Mouse (Mus musculus) ES-Bruce4 (cell line): ENCODE measurements at regions not wholly inside any gene's neighbourhood (a gene's known extent, or its start where the extent isn't known, plus 50 kb on each side); places are given as distances from the start of the nearest gene placed in this dataset.

Experiments used
- H3K27ac ChIP-seq: 2 replicates; pipeline ENCODE4 v1.5.1; 2012; ENCODE audit warnings: low read length, inconsistent platforms; ENCODE audit not compliant: insufficient read depth
- H3K27me3 ChIP-seq: 2 replicates; pipeline ENCODE4 v1.6.1; 2012; ENCODE audit warnings: mild to moderate bottlenecking, low read length, inconsistent platforms; ENCODE audit not compliant: control insufficient read depth, poor library complexity, insufficient read depth, severe bottlenecking
- H3K36me3 ChIP-seq: 2 replicates; pipeline ENCODE4 v1.6.1; 2012; ENCODE audit warnings: inconsistent platforms, mild to moderate bottlenecking, low read length, moderate library complexity; ENCODE audit not compliant: control insufficient read depth, poor library complexity, insufficient read depth, severe bottlenecking
- H3K4me1 ChIP-seq: one replicate; pipeline ENCODE4 v1.8.1; 2011; ENCODE audit warnings: low read length; ENCODE audit not compliant: control insufficient read depth, insufficient read depth
- H3K4me3 ChIP-seq: 2 replicates; pipeline ENCODE4 v1.5.1; 2011; ENCODE audit warnings: low read depth, mild to moderate bottlenecking, low read length
- H3K9ac ChIP-seq: 2 replicates; pipeline ENCODE4 v1.6.1; 2012; ENCODE audit warnings: low read depth, mild to moderate bottlenecking, inconsistent platforms; ENCODE audit not compliant: poor library complexity, severe bottlenecking
- H3K9me3 ChIP-seq: replicated peaks from 2 replicates; pipeline ENCODE4 v1.6.1; 2012; ENCODE audit warnings: mild to moderate bottlenecking, low read length, inconsistent platforms; ENCODE audit not compliant: control insufficient read depth, poor library complexity, insufficient read depth, severe bottlenecking
- CTCF ChIP-seq: IDR thresholded peaks from one replicate; pipeline ENCODE4 v1.8.1; 2011; ENCODE audit warnings: low read depth, low read length
- EP300 ChIP-seq: IDR thresholded peaks from 2 replicates; pipeline ENCODE4 v1.6.1; 2011; ENCODE audit warnings: low read depth, low read length; ENCODE audit not compliant: insufficient read depth
- POLR2A ChIP-seq: IDR thresholded peaks from one replicate; pipeline ENCODE4 v1.8.1; 2011; ENCODE audit warnings: low read length; ENCODE audit not compliant: insufficient read depth

DNA sequence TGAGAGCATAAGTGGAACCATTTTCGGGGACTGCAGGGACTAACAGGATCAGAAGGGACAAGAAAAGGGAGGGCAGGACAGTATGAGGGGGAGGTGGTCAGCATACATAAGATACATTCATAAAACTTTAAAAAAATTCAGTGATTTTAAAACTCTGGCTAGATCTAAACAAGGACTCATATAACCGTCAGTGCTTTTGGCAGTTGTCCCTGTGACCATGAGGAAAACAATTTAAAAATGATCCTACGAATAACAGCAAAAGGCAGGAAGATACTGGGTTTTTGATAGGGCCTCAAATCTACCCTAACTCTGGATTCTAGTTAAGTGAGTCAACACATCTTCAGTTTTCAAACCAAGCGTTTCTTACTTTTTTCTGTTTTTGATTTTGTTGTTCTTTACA, 106.9 kb upstream of the Eif4g2 start:
- no peaks in the 10 kb centered on the region for H3K4me1 ChIP-seq
- H3K4me3 ChIP-seq: no peak overlapping the region
- H3K9me3 ChIP-seq: no peaks in the 10 kb centered on the region
- H3K27me3 ChIP-seq: no peaks in the 10 kb centered on the region
- no peak overlapping the region for H3K27ac ChIP-seq
- TF ChIP-seq EP300 (no peak), CTCF (no peak), POLR2A (no peak)
- no peak overlapping the region for H3K9ac ChIP-seq
- no peaks in the 10 kb centered on the region for H3K36me3 ChIP-seq

DNA sequence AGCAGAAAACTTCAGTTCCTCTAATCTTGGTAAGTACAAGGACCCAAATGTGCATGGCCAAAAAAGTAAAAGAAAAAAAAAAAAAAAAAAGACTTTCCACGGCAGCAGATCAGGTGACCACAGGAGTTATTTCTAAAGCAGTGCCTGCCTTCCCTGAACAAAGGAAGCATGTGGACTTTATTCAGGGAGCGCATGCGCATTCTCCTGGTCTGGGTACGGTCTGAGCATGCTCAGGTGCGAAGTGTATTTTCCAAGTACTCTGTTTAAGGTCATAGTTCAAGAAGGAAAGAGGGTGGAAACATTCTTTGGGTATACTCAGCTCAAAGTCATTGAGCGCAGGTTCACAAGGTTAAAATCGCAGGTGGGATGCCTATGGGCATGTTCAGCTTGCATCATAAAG, 103.1 kb upstream of the Eif4g2 start:
- Histone ChIP-seq H3K27ac (no peak overlapping the region), H3K36me3 (no peaks in the 10 kb centered on the region), H3K9me3 (no peaks in the 10 kb centered on the region), H3K4me1 (no peaks in the 10 kb centered on the region), H3K27me3 (no peaks in the 10 kb centered on the region), H3K4me3 (no peak overlapping the region), H3K9ac (no peak overlapping the region)
- TF ChIP-seq CTCF: no peak
- no peak for TF ChIP-seq POLR2A
- TF ChIP-seq EP300: no peak

DNA sequence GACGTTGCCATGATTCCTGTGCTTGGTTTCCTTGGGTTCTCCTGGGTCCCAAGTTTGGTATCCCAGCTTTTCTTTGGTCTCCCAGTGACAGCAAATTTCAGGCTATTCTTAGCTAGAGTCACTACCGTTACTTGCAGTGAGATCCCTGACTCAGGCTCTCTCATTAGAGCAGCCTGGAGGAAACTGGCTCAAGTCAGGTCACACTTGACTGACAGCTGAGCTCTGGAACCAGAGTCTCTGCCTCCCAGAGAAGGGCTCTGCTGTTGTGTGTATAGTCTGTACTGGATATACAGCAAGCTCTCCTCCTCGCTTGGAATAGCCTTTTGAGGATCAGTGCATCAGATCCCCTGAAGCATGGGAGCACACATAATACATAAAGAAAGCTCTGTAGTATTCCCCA, 100.7 kb upstream of the Eif4g2 start:
- Histone ChIP-seq H3K9ac (no peak overlapping the region), H3K27ac (no peak overlapping the region), H3K4me1 (no peaks in the 10 kb centered on the region), H3K4me3 (no peak overlapping the region), H3K36me3 (no peaks in the 10 kb centered on the region), H3K27me3 (no peaks in the 10 kb centered on the region), H3K9me3 (no peaks in the 10 kb centered on the region)
- TF ChIP-seq EP300 (no peak), POLR2A (no peak), CTCF (no peak)

DNA sequence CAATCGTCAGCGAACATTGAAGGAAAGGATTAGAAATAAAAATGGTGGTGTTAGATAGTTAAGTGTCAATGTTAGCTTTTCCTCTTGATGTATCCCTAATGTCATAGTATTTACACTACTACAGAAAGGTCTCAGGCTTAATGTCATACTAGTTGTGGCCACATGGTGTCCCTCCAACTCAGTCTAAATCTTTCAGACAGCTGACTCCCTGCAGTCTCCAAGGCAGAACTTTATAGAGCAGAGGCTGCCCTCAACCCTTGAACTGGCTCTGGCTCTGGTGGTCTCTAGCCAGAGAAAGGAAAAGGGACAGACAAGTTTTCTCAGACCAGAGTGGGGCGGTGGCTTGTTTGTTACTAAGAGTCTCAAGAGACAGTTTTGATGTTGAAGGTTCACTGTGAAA, 99.5 kb upstream of the Eif4g2 start:
- Histone ChIP-seq H3K9ac (no peak overlapping the region), H3K27ac (no peak overlapping the region), H3K36me3 (no peaks in the 10 kb centered on the region), H3K4me3 (no peak overlapping the region), H3K27me3 (no peaks in the 10 kb centered on the region), H3K9me3 (no peaks in the 10 kb centered on the region), H3K4me1 (no peaks in the 10 kb centered on the region)
- TF ChIP-seq POLR2A (no peak), EP300 (no peak), CTCF (no peak)

DNA sequence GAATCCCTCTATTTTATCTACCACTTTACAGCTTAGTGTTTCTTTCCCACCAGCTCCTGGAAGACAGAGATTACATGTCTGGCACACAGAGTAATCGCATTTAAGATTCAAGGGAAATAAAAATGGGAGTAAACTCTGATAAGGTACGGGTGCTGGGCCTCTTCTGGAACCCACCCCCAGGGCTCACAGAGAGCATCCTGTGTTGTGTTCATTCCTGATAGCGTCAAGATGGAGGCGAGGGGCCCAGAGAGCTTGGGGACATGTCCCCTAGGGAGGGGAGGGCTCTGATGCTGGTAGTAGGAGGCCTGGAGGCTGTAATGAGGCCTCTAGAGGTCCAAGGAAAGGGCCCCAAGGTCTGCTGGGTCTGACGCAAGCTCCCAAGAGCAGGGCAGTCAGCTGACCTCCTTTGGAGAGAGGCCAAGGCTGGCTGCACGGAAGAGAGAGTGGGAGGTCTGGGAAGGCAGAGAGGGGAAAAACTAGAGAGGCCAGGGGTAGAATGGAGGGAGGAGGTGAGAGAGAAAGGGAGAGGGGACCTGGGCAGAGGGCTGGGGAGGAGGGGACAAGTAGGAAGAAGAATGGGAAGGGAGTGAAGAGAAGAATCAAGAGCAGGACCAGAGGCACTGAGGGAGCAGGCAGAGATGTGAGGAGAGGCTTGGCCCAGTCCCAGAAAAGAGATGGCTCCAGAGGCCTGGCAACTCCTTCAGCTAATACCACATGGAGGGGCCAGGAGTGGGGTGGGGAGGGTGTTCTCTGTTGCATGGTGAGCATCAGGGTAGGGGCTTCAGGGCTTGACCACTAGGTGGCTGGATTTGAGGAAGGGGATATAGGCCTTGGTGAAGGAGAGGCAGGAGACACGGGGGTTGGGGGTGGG, 96.8 kb upstream of the Eif4g2 start:
- Histone ChIP-seq H3K4me3 (no peak overlapping the region), H3K27ac (no peak overlapping the region)

DNA sequence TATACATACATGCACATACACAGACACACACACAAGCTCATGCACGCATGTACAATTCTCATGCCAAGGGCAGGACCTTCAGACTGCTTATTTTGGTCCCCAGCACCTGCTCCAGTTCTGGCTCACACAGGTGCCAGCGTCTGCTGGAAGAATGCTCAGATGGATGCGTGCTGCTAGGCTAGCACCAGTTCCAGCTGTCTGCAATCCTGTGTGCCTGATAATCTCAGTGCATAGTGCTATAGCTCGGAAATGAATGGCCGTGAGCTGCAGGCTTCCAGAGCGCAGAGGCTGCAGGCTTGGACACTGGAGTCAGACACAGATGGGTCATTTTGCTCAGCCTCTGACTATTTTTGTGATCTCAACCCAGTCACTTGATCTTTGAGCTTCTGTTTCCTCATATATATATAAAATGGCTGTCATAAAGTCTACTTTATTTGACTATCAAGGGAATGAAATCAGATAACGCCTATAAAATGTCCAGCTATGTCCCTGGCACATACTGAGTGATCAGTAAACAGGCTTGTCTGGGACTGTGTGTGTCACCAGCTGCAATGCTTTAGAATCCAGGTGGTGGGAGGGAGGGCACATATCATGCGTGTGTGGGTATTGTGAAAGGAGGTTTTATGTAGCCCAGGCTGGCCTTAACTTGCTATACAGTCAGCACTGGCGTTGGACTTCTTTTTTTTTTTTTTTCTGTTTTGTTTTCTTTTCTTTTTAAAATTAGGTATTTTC, 91.7 kb upstream of the Eif4g2 start:
- Histone ChIP-seq H3K27me3 (no peaks in the 10 kb centered on the region), H3K9ac (no peak overlapping the region), H3K27ac (no peak overlapping the region), H3K36me3 (no peaks in the 10 kb centered on the region), H3K4me3 (no peak overlapping the region), H3K9me3 (no peaks in the 10 kb centered on the region), H3K4me1 (no peaks in the 10 kb centered on the region)
- TF ChIP-seq EP300 (no peak), POLR2A (no peak), CTCF (no peak)

More for the DNA sequence above, 96.8 kb upstream of the Eif4g2 start:
- Histone ChIP-seq H3K36me3 (no peaks in the 10 kb centered on the region), H3K4me1 (no peaks in the 10 kb centered on the region), H3K9ac (no peak overlapping the region), H3K9me3 (no peaks in the 10 kb centered on the region), H3K27me3 (no peaks in the 10 kb centered on the region)
- TF ChIP-seq CTCF (no peak), POLR2A (no peak), EP300 (no peak)
